Comparison of ENCODE assay signal across 10 mouse cellular contexts in the genomic region with DNA sequence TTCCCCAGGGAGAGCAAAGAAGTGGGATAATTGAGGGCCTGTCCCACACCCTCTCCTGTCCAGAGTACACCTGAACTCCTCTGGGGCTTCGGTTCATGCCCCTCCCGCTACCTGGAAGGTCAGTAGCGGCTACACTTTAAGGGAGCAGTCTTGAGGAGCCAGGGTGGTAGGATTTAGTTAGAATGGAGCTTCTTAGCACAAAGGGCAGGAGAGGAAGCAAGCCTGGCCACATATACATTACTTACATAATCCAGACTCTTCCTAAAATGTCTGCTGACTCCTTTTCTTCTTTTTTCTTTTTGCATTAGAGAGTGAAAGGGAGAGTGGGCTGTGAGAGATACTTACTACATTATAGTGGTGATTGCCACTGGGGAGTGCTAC. TPM values are rescaled to one million over a fixed set of nuclear protein-coding genes. Genes with fewer than 3 reads are reported as not detected.
DNase-seq lines count a peak whose midpoint lies in the region; ATAC-seq and TF ChIP-seq lines count a peak whose summit lies in the region.
"Had no signal": no experiment of that assay in that cellular context is flagged by ENCODE, and none has a peak within 500 bp of the region (broad histone marks: within the 10 kb centered on the region; RNA-seq: fewer than 3 reads in every experiment).

No protein-coding gene starts in this region.

- no peak for TF ChIP-seq POLR2A in MEL (IDR thresholded peaks at IDR 0.05; ENCODE audit: control insufficient read depth in 1 of 2, insufficient read depth in 1 of 2, low read depth in 1 of 2, low read length in 2 of 2, poor library complexity in 1 of 2)

- intact Hi-C loops in heart, postnatal 10 days (cut with DNase I), result no loop called here

- DNase-seq in heart, postnatal 10 days, result no peak
- DNase-seq in MEL (ENCODE audit: low read depth, low spot score), result no peak
- no peak for DNase-seq in adrenal gland, postnatal 36 days
- no peak for DNase-seq in adrenal gland, postnatal 10 days
- no peak for DNase-seq in embryo, embryonic 9.5 days (ENCODE audit: extremely low spot score)
- DNase-seq: thymus, adult 2 months had no signal

- H3K4me1 ChIP-seq in heart, embryonic 16.5 days (ENCODE audit: control insufficient read depth, insufficient read depth, low read length), result peaks cover 29% of the 10 kb centered on the region
- H3K4me1 ChIP-seq in MEL (ENCODE audit: control insufficient read depth in 1 of 2, insufficient read depth in 2 of 2, low read length in 2 of 2), result peaks cover 5 to 32% of the 10 kb centered on the region in 2 experiments
- H3K4me1 ChIP-seq in forebrain, embryonic 13.5 days, result peaks cover 33% of the 10 kb centered on the region
- peaks cover 58% of the 10 kb centered on the region for H3K4me1 ChIP-seq in liver, embryonic 16.5 days (ENCODE audit: control insufficient read depth, low read depth, low read length)

- no peak for TF ChIP-seq RAD21 in MEL (IDR thresholded peaks at IDR 0.05; ENCODE audit: low read depth, low read length)

- no peak for ATAC-seq in heart, embryonic 16.5 days (replicated peaks; ENCODE audit: extremely low read depth, insufficient read depth, low FRiP score)
- ATAC-seq in forebrain, embryonic 13.5 days, result no peak
- ATAC-seq in liver, embryonic 16.5 days (ENCODE audit: low read depth), result peak; percentile 31

- no peak for TF ChIP-seq CTCF in MEL (IDR thresholded peaks at IDR 0.05 in 2 of 3, conservative IDR thresholded peaks at IDR 0.05 in 1 of 3; ENCODE audit: control insufficient read depth in 1 of 3, insufficient read depth in 1 of 3, low read depth in 2 of 3, low read length in 3 of 3, poor library complexity in 1 of 3, severe bottlenecking in 1 of 3)

- TF ChIP-seq EP300 in MEL (IDR thresholded peaks at IDR 0.05; ENCODE audit: low read depth in 1 of 2, low read length in 2 of 2), result no peak

- peak overlapping the region; percentile 29 for H3K4me3 ChIP-seq in heart, embryonic 16.5 days (ENCODE audit: low read length)
- H3K4me3 ChIP-seq in MEL (ENCODE audit: control insufficient read depth in 1 of 2, insufficient read depth in 1 of 2, low read depth in 2 of 2, low read length in 2 of 2), result peak overlapping the region; percentile 32 to 36
- H3K4me3 ChIP-seq in forebrain, embryonic 13.5 days, result 0 out of 2 replicates have a peak overlapping the region, but pooled peaks have one; percentile 7
- H3K4me3 ChIP-seq in liver, embryonic 16.5 days (ENCODE audit: low read depth, low read length), result peak overlapping the region; percentile 62

- no peaks in the 10 kb centered on the region for H3K9me3 ChIP-seq in heart, embryonic 16.5 days (replicated peaks; ENCODE audit: control insufficient read depth, low read length)
- no peaks in the 10 kb centered on the region for H3K9me3 ChIP-seq in MEL (replicated peaks; ENCODE audit: insufficient read depth, low read length)
- no peaks in the 10 kb centered on the region for H3K9me3 ChIP-seq in forebrain, embryonic 13.5 days (replicated peaks)
- H3K9me3 ChIP-seq in liver, embryonic 16.5 days (replicated peaks; ENCODE audit: control insufficient read depth, low read length), result no peaks in the 10 kb centered on the region

- H3K27ac ChIP-seq in heart, embryonic 16.5 days (ENCODE audit: low read length), result peak overlapping the region; percentile 73
- H3K27ac ChIP-seq in MEL (ENCODE audit: control insufficient read depth, low read depth, low read length), result peak overlapping the region; percentile 76
- peak overlapping the region; percentile 20; the same call in 1 of the 2 replicates for H3K27ac ChIP-seq in forebrain, embryonic 13.5 days
- peak overlapping the region; percentile 96 for H3K27ac ChIP-seq in liver, embryonic 16.5 days (ENCODE audit: low read length)
- H3K27ac ChIP-seq: macrophage had no signal

- peak overlapping the region; percentile 58 for H3K4me2 ChIP-seq in heart, embryonic 16.5 days (ENCODE audit: low read depth, low read length)
- H3K4me2 ChIP-seq in forebrain, embryonic 13.5 days, result peak overlapping the region; percentile 45
- H3K4me2 ChIP-seq in liver, embryonic 16.5 days (ENCODE audit: low read depth, low read length), result peak overlapping the region; percentile 59

- 24% methylated on average over 3 of the region's 3 CpGs for WGBS in heart, embryonic 16.5 days
- WGBS in forebrain, embryonic 13.5 days, result 7% methylated on average over 3 of the region's 3 CpGs
- WGBS in liver, embryonic 16.5 days (ENCODE audit: insufficient replicate concordance), result 17% methylated on average over 3 of the region's 3 CpGs

- no peaks in the 10 kb centered on the region; the same call in 1 of the 2 replicates for H3K79me2 ChIP-seq in MEL (ENCODE audit: control insufficient read depth, insufficient read depth, low read length, poor library complexity)

- H3K9ac ChIP-seq in heart, embryonic 16.5 days (ENCODE audit: low read length), result peak overlapping the region; percentile 68
- peak overlapping the region; percentile 60 for H3K9ac ChIP-seq in MEL (ENCODE audit: control insufficient read depth, low read depth, low read length, poor library complexity, severe bottlenecking)
- H3K9ac ChIP-seq in forebrain, embryonic 13.5 days, result peak overlapping the region; percentile 37
- H3K9ac ChIP-seq in liver, embryonic 16.5 days (ENCODE audit: low read depth, low read length), result peak overlapping the region; percentile 75

- H3K36me3 ChIP-seq in heart, embryonic 16.5 days (ENCODE audit: control insufficient read depth, insufficient read depth), result no peaks in the 10 kb centered on the region
- H3K36me3 ChIP-seq in MEL (ENCODE audit: control insufficient read depth in 1 of 2, insufficient read depth in 2 of 2, low read length in 2 of 2), result peaks cover 0 to 14% of the 10 kb centered on the region in 2 experiments; a peak in 2 of 4 replicates
- no peaks in the 10 kb centered on the region for H3K36me3 ChIP-seq in forebrain, embryonic 13.5 days (ENCODE audit: poor library complexity, severe bottlenecking)
- no peaks in the 10 kb centered on the region for H3K36me3 ChIP-seq in liver, embryonic 16.5 days (ENCODE audit: control insufficient read depth, insufficient read depth)

- H3K27me3 ChIP-seq in heart, embryonic 16.5 days (ENCODE audit: control insufficient read depth, insufficient read depth, low read length), result peaks cover 19% of the 10 kb centered on the region
- H3K27me3 ChIP-seq in MEL (ENCODE audit: control insufficient read depth in 1 of 2, insufficient read depth in 2 of 2, low read length in 2 of 2), result no peaks in the 10 kb centered on the region
- H3K27me3 ChIP-seq in forebrain, embryonic 13.5 days, result peaks cover 41% of the 10 kb centered on the region
- peaks cover 27% of the 10 kb centered on the region for H3K27me3 ChIP-seq in liver, embryonic 16.5 days (ENCODE audit: control insufficient read depth, insufficient read depth, low read depth, low read length)

TF ChIP-seq in MEL, 35 proteins besides CTCF, POLR2A, EP300 and RAD21:
- TF ChIP-seq USF2 (IDR thresholded peaks at IDR 0.05; ENCODE audit: borderline replicate concordance in 1 of 2, insufficient read depth in 1 of 2, low read depth in 1 of 2, low read length in 2 of 2), result no peak
- TF ChIP-seq MYB (IDR thresholded peaks at IDR 0.05; ENCODE audit: low read depth, low read length), result no peak
- TF ChIP-seq NELFE (IDR thresholded peaks at IDR 0.05; ENCODE audit: low read depth, low read length), result no peak
- TF ChIP-seq TBP (IDR thresholded peaks at IDR 0.05; ENCODE audit: low read depth, low read length), result no peak
- TF ChIP-seq GABPA (IDR thresholded peaks at IDR 0.05; ENCODE audit: low read depth, low read length), result no peak
- TF ChIP-seq KAT2A (conservative IDR thresholded peaks at IDR 0.05; ENCODE audit: low read depth, low read length), result no peak
- no peak for TF ChIP-seq SMC3 (IDR thresholded peaks at IDR 0.05; ENCODE audit: low read depth, low read length)
- TF ChIP-seq NRF1 (IDR thresholded peaks at IDR 0.05; ENCODE audit: insufficient read depth, low read depth, low read length, poor library complexity, severe bottlenecking), result no peak
- no peak for TF ChIP-seq CHD1 (IDR thresholded peaks at IDR 0.05; ENCODE audit: low read depth, low read length)

RNA-seq across cellular contexts. Expression of gene Ptgs1, which starts 31.4 kb away (rescaled TPM):
- polyA plus RNA-seq in heart, embryonic 16.5 days (2015; fragmentation: Nextera tagmentation; extraction: Ambion mirVana), result 21.9 and 26.2 TPM in 2 replicates
- total RNA-seq in heart, postnatal 10 days (2021), result 10 to 100 TPM; 15.5 to 16.0 TPM
- total RNA-seq in MEL (2012; rRNA removed), result 2.6 and 3.9 TPM in 2 replicates
- 10 to 100 TPM in 1 of 2 experiments, not detected in 1; 20.0 TPM for polyA plus RNA-seq in MEL (2012; ENCODE audit: insufficient read depth in 1 of 2, insufficient read length in 2 of 2, low read depth in 1 of 2, low replicate concordance in 2 of 2, missing spikeins in 1 of 2)
- polyA plus RNA-seq in forebrain, embryonic 13.5 days (2015; fragmentation: Nextera tagmentation; extraction: Ambion mirVana), result 2.2 and 2.4 TPM in 2 replicates
- polyA plus RNA-seq in liver, embryonic 16.5 days (2015; fragmentation: Nextera tagmentation; extraction: Ambion mirVana), result 20.9 and 22.5 TPM in 2 replicates
- 10 to 100 TPM; 11.7 to 14.4 TPM for total RNA-seq in adrenal gland, postnatal 36 days (2021)
- total RNA-seq in adrenal gland, postnatal 10 days (2021), result 10 to 100 TPM; 12.1 to 13.0 TPM

Comparison
In these comparisons a context has a peak if more than half of its experiments do, and no peak if none do; other contexts are left out.
1. H3K27ac ChIP-seq: peak in every context shown above with its lines; median percentile 96 in liver, embryonic 16.5 days; 76 in MEL; 73 in heart, embryonic 16.5 days; 20 in forebrain, embryonic 13.5 days.
2. H3K4me3 ChIP-seq: peak in every context shown above with its lines; median percentile 62 in liver, embryonic 16.5 days; 34 in MEL; 29 in heart, embryonic 16.5 days; 7 in forebrain, embryonic 13.5 days.